Mouse (Mus musculus): ENCODE measurements around the gene Scd4. TPM values are rescaled to one million over a fixed set of nuclear protein-coding genes. Genes with fewer than 3 reads are reported as not detected.
A peak's percentile ranks its signal among the peaks of the same experiment; 100 is the strongest.

Gene Scd4
- polyA plus RNA-seq, 1 experiment from 2014 or later, result not detected

GRCm38 (mm10) chr19:44376511-44376951, 43.6 kb downstream of the Scd4 start:
- Histone ChIP-seq H3K9me3 (ENCODE audit: control insufficient read depth, low read length) (no peaks in the 10 kb centered on the region), H3K27me3 (ENCODE audit: control insufficient read depth, insufficient read depth, low read length) (no peaks in the 10 kb centered on the region), H3K27ac (ENCODE audit: low read depth, low read length) (no peak overlapping the region), H3K36me3 (ENCODE audit: control insufficient read depth, insufficient read depth, low read length) (no peaks in the 10 kb centered on the region), H3K4me3 (ENCODE audit: low read depth, low read length) (no peak overlapping the region), H3K4me2 (no peak overlapping the region), H3K9ac (ENCODE audit: low read length) (no peak overlapping the region), H3K4me1 (ENCODE audit: control insufficient read depth, insufficient read depth, low read length) (no peaks in the 10 kb centered on the region)
- DNase-seq (ENCODE audit: low spot score, missing footprints) (peak; percentile 71), ATAC-seq (ENCODE audit: low FRiP score) (no peak)
- 25% methylated on average over 3 of the region's 3 CpGs for WGBS

GRCm38 (mm10) chr19:44377629-44378375, 44.9 kb downstream of the Scd4 start:
- no peaks in the 10 kb centered on the region for H3K9me3 ChIP-seq (ENCODE audit: control insufficient read depth, low read length)
- peak; percentile 56 for DNase-seq (ENCODE audit: low spot score, missing footprints)
- no peak overlapping the region for H3K4me2 ChIP-seq
- H3K36me3 ChIP-seq (ENCODE audit: control insufficient read depth, insufficient read depth, low read length), result no peaks in the 10 kb centered on the region
- H3K9ac ChIP-seq (ENCODE audit: low read length), result no peak overlapping the region
- no peak for ATAC-seq (ENCODE audit: low FRiP score)
- no peak overlapping the region for H3K27ac ChIP-seq (ENCODE audit: low read depth, low read length)
- H3K4me1 ChIP-seq (ENCODE audit: control insufficient read depth, insufficient read depth, low read length), result no peaks in the 10 kb centered on the region
- 60% methylated on average over 4 of the region's 5 CpGs for WGBS
- H3K4me3 ChIP-seq (ENCODE audit: low read depth, low read length), result no peak overlapping the region
- H3K27me3 ChIP-seq (ENCODE audit: control insufficient read depth, insufficient read depth, low read length), result no peaks in the 10 kb centered on the region

DNA sequence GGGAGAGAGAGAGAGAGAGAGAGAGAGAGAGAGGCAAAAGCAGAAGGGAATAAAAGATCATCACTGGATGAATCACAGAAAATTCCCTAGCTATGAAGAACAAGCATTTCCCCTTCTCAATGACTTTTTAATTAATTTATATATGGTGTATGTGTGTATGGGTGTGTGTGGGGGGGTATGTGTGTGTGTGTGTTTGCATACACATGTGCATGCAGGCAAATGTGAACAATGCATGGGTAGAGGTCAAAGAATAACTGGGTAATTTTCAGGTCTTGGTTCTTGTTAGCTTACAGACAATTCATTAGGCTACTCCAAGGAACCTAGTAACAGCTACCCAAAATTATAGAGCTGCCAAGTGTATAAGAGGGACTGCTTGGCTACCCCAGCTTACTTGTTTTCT, 46.2 kb downstream of the Scd4 start:
- no peak overlapping the region for H3K9ac ChIP-seq (ENCODE audit: low read length)
- no peak overlapping the region for H3K4me3 ChIP-seq (ENCODE audit: low read depth, low read length)
- DNase-seq (ENCODE audit: low spot score, missing footprints) (peak; percentile 26), ATAC-seq (ENCODE audit: low FRiP score) (no peak)
- H3K36me3 ChIP-seq (ENCODE audit: control insufficient read depth, insufficient read depth, low read length), result no peaks in the 10 kb centered on the region
- H3K4me1 ChIP-seq (ENCODE audit: control insufficient read depth, insufficient read depth, low read length), result no peaks in the 10 kb centered on the region
- no peak overlapping the region for H3K4me2 ChIP-seq
- no peaks in the 10 kb centered on the region for H3K27me3 ChIP-seq (ENCODE audit: control insufficient read depth, insufficient read depth, low read length)
- no peak overlapping the region for H3K27ac ChIP-seq (ENCODE audit: low read depth, low read length)
- no peaks in the 10 kb centered on the region for H3K9me3 ChIP-seq (ENCODE audit: control insufficient read depth, low read length)

DNA sequence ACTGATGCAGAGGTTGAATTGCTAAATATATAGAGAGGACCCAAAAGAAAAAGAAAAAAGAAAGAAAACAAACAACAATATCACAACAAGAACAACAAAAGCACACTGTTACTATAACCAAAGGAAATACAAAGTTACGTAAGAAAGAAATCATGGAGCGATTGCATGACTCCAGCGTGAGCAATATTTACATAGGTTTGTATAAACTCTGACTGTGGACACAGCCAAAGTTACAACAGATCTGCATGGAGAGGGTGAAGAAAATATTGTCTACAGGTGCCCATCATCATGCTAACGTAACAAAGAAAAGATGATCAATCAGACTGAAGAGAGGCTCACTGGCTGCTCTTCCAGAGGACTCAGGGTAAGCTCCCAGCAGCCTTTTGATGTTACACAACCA, 47.2 kb downstream of the Scd4 start:
- Histone ChIP-seq H3K4me2 (no peak overlapping the region), H3K4me1 (ENCODE audit: control insufficient read depth, insufficient read depth, low read length) (no peaks in the 10 kb centered on the region), H3K4me3 (ENCODE audit: low read depth, low read length) (no peak overlapping the region), H3K36me3 (ENCODE audit: control insufficient read depth, insufficient read depth, low read length) (no peaks in the 10 kb centered on the region), H3K27ac (ENCODE audit: low read depth, low read length) (no peak overlapping the region), H3K9me3 (ENCODE audit: control insufficient read depth, low read length) (no peaks in the 10 kb centered on the region), H3K27me3 (ENCODE audit: control insufficient read depth, insufficient read depth, low read length) (no peaks in the 10 kb centered on the region), H3K9ac (ENCODE audit: low read length) (no peak overlapping the region)
- ATAC-seq (ENCODE audit: low FRiP score) (no peak), DNase-seq (ENCODE audit: low spot score, missing footprints) (peak; percentile 39)
- 90% methylated on average over 4 of the region's 4 CpGs for WGBS

GRCm38 (mm10) chr19:44382682-44383321, 49.9 kb downstream of the Scd4 start:
- Histone ChIP-seq H3K4me3 (ENCODE audit: low read depth, low read length) (no peak overlapping the region), H3K9ac (ENCODE audit: low read length) (no peak overlapping the region), H3K4me1 (ENCODE audit: control insufficient read depth, insufficient read depth, low read length) (peaks cover 2% of the 10 kb centered on the region), H3K36me3 (ENCODE audit: control insufficient read depth, insufficient read depth, low read length) (no peaks in the 10 kb centered on the region), H3K4me2 (no peak overlapping the region), H3K27me3 (ENCODE audit: control insufficient read depth, insufficient read depth, low read length) (no peaks in the 10 kb centered on the region), H3K9me3 (ENCODE audit: control insufficient read depth, low read length) (no peaks in the 10 kb centered on the region), H3K27ac (ENCODE audit: low read depth, low read length) (no peak overlapping the region)
- DNase-seq (ENCODE audit: low spot score, missing footprints), result peak; percentile 2
- 87% methylated on average over 12 of the region's 12 CpGs for WGBS
- no peak for ATAC-seq (ENCODE audit: low FRiP score)

DNA sequence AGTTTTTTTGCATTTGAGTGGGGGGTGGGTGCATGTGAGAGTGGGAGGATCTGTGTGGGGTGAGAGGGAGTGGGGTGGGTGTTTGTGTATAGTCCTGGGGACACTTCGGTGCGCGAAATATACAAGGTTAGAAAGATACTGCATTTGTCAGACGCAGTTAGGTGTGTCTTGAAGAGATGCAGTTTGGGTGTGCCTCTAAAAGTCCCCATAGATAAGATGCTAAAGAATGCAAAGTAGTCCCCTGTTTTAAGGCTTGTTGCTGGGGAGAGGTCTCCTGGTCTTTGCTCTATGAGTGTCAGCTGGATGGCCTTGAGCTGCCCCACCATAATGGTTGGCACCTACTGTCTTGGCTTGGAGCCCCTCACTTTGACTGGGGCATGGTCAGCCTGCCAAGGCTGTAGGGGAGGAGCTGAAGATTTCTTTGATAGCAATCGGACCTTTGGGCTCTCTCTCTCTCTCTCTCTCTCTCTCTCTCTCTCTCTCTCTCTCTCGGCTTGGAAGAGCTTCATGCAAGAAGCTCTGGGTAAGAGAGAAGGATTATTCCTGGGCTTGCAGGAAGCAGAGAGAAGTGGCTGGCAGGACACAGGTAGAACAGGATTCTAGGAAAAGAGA, 53.1 kb downstream of the Scd4 start:
- 84% methylated on average over 6 of the region's 6 CpGs for WGBS
- Histone ChIP-seq H3K9ac (ENCODE audit: low read length) (no peak overlapping the region), H3K4me3 (ENCODE audit: low read depth, low read length) (no peak overlapping the region), H3K27me3 (ENCODE audit: control insufficient read depth, insufficient read depth, low read length) (no peaks in the 10 kb centered on the region), H3K9me3 (ENCODE audit: control insufficient read depth, low read length) (no peaks in the 10 kb centered on the region), H3K27ac (ENCODE audit: low read depth, low read length) (no peak overlapping the region), H3K4me2 (no peak overlapping the region), H3K36me3 (ENCODE audit: control insufficient read depth, insufficient read depth, low read length) (no peaks in the 10 kb centered on the region), H3K4me1 (ENCODE audit: control insufficient read depth, insufficient read depth, low read length) (peaks cover 17% of the 10 kb centered on the region)
- DNase-seq (ENCODE audit: low spot score, missing footprints) (peak; percentile 69), ATAC-seq (ENCODE audit: low FRiP score) (no peak)

- peak; percentile 80 for DNase-seq (ENCODE audit: low spot score, missing footprints)
- ATAC-seq (ENCODE audit: low FRiP score), result no peak
- Histone ChIP-seq H3K4me3 (ENCODE audit: low read depth, low read length) (no peak overlapping the region), H3K36me3 (ENCODE audit: control insufficient read depth, insufficient read depth, low read length) (no peaks in the 10 kb centered on the region), H3K4me2 (no peak overlapping the region), H3K27ac (ENCODE audit: low read depth, low read length) (no peak overlapping the region), H3K4me1 (ENCODE audit: control insufficient read depth, insufficient read depth, low read length) (peaks cover 17% of the 10 kb centered on the region), H3K27me3 (ENCODE audit: control insufficient read depth, insufficient read depth, low read length) (no peaks in the 10 kb centered on the region), H3K9me3 (ENCODE audit: control insufficient read depth, low read length) (no peaks in the 10 kb centered on the region), H3K9ac (ENCODE audit: low read length) (no peak overlapping the region)
- WGBS, result 97% methylated on average over 4 of the region's 4 CpGs
Observed at GRCm38 (mm10) chr19:44387089-44387671, 54.3 kb downstream of the Scd4 start.

GRCm38 (mm10) chr19:44387746-44388474, 55.0 kb downstream of the Scd4 start:
- Histone ChIP-seq H3K4me1 (ENCODE audit: control insufficient read depth, insufficient read depth, low read length) (peaks cover 17% of the 10 kb centered on the region), H3K9ac (ENCODE audit: low read length) (peak overlapping the region; percentile 79), H3K36me3 (ENCODE audit: control insufficient read depth, insufficient read depth, low read length) (no peaks in the 10 kb centered on the region), H3K4me3 (ENCODE audit: low read depth, low read length) (peak overlapping the region; percentile 54), H3K4me2 (peak overlapping the region; percentile 68), H3K9me3 (ENCODE audit: control insufficient read depth, low read length) (no peaks in the 10 kb centered on the region), H3K27me3 (ENCODE audit: control insufficient read depth, insufficient read depth, low read length) (no peaks in the 10 kb centered on the region), H3K27ac (ENCODE audit: low read depth, low read length) (peak overlapping the region; percentile 64)
- ATAC-seq (ENCODE audit: low FRiP score), result no peak; the same call in 1 of the 2 replicates
- DNase-seq (ENCODE audit: low spot score, missing footprints), result peak; percentile 86
- WGBS, result 34% methylated on average over 19 of the region's 19 CpGs

All from midbrain, embryonic 11.5 days (tissue).